Mouse (Mus musculus) cerebellum, adult 9-10 months (tissue): Measurements from ENCODE around the gene Wfikkn1.

ENCODE experiments used
- DNase-seq: peaks from one replicate; pipeline ENCODE4 v3.0.0; 2022

Gene Wfikkn1

DNA sequence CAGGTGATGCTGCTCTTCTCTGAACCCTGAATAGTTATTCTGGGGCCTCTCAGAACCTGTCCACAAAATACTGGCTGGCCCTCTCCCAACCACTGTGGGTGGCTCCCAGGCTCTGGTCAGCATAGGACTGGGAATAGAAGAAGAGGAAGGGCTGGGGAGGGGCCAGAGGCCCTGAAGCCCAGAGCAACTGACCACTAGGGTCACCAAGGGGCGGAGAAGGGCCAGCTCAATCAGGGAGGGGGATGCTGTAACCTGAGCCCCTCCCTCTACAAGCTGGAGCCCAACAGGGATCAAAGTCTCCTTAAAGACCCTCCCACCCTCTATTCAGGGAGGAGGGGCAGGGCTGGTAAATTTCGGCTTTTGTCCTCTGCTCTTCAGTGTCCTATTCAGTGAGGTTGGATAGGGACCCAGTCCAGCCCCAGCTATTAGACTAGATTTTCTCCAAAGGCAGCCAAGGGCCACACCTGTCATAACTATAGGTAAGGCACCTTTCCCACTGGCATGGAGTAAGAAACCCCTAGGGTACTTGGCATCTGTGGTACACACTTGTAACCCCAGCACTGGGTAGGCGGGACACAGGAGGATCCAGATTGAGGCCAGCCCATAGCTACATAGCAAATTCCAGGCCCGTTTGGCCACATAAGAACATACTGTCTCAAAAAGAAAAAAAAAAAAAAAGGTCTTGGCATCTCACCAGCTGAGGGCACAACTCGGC, at the start of gene Wfikkn1:
Gene Wfikkn1, minus strand, starts transcription at position 663 of the 715 bp plus-strand sequence.
- DNase-seq, result no peak

DNA sequence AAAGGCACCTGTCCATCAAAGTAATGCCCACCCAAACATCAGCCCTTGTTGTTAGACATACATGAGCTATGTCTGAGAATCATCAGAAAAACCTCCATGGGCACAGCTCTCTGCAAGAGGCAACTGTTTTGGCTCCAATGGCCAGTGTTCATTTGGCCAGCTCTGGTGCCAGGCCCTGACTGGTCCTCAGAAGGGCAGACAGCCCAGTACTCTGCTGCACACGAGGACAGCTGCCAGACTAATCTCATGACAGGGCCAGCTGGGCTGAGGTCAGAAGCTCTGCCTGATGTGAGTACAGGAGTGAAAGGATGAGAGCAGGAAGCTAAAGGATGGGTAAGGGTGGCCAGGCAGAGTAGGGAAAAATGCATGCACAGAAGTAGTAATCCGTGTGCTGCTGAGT, 44.7 kb upstream of the Wfikkn1 start:
- peak; percentile 46 for DNase-seq

DNA sequence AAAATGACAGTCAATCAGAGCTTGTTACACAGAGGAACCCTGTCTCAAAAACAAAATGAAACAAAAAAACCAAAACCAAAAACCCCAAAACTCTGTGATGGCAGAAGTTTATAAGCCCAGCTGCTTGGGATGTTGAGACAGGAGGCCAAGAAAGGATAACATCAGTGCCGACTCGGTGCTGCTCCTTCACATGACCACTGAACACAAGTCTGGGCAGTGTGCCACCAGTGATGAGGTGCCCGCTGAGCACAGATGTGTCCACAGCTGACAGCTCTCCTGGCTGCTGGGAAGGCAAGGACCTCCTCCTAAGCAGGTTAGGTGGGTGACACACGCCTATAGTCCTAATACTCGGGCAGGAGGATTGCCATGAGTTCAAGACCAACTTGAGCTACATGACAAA, 41.5 kb upstream of the Wfikkn1 start:
- DNase-seq, result peak; percentile 61

DNA sequence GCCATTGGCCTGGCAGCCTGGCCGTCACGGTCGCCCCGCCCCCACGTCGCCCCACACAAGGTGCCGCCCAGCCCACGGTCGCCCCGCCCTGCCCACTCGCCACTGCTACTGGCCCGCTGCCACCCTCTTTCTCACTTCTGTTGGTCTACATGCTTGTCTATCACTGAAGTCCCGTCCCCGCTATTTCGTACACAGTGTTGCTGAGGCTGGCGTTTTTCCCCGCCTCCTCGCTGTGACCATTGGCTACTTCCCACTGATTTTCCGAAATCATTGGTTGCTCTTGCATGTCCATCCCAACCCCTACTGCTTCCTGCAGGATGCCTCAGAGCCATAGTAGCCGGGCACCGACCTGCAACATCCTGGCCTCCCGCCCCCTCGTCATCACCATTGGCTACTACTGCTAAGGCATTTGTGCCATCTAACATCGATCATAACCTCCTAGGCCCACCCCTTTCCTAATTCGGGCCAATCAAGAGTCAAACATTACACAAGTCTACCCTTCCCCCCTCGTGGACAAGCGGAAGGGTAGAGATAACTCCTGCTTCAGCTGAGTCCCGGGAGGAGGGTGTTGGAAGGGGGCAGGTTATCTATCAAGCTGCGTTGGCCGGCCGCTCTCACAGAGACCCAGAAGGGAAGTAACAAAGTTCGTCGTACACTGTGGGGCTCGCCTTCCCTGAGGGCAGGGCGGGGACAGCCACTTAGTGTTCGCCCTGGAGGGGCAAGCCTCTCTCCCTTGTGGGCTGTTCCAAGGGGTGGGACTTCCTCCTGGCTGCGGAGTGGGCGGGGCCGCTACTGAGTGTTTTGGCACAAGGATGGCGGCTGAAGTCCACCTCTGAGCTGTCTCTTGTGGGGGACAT, 39.4 kb upstream of the Wfikkn1 start:
- DNase-seq, result peak; percentile 100

DNA sequence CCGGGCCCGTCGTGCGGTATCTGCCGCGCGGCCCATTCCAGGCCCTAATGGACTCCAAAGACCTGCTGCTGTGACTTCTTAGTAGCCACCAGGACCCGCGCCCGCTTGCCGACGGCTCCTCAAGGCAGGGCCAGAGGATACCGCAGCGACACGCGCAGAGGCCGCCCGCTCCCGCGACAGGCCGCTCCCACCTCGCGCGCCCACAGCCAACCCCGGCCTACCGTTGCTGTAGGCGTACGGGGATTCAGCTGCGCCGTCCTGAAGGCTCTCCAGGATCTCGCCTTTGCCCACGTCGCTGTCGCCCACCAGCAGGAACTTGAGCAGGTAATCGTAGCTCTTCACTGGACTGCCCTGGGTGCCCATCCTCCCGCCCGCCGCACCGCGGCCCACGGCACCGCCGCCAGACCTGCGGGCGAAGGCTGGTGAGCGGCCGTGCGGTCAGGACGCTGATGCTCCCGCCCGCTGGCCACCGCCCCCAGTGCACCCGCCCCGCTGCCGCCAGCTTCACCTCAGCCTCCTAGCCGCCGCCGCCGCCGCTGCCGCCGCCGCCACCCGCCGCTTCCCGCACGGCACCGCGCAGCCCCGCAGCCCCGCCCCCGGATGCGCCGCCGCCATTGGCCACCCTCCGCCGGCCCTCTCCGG, 38.6 kb upstream of the Wfikkn1 start, which contains the start of gene Rab40c:
Gene Rab40c, minus strand, starts transcription at position 584 of the 642 bp plus-strand sequence.
- no peak for DNase-seq

DNA sequence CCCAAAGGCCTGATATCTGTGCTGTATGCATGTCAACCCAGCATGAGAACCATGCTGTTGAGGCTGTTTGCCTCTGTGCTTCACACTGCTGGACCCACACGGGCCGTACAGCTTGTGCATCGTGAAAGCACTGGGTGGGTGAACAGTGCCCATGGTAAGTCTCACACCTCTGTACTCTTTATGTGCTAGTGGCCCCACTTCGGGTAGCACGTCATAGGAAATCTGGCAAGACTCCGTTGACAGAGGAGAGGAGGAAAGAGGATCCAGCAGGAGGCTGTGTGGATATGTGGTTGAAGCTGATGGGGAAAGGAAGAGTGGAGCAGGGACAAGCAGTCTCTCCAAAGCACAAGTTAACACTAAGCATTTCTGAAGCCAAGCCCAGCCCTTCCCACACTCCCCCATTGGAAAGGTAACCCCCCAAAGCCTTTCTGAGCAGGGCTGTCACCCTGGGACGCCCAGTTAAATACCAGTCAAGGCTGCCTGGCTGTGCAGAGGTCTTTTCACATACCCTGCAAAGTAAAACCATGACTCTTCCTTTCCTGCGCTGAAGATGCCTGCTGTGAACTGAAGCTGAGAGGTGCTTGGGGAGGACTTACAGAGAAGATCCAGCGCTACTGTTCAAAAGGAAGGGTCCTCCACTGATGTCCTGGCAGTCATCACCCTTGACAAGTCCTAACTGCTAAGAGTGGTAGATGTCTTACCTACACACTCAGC, 37.5 kb upstream of the Wfikkn1 start:
- DNase-seq, result peak; percentile 59

DNA sequence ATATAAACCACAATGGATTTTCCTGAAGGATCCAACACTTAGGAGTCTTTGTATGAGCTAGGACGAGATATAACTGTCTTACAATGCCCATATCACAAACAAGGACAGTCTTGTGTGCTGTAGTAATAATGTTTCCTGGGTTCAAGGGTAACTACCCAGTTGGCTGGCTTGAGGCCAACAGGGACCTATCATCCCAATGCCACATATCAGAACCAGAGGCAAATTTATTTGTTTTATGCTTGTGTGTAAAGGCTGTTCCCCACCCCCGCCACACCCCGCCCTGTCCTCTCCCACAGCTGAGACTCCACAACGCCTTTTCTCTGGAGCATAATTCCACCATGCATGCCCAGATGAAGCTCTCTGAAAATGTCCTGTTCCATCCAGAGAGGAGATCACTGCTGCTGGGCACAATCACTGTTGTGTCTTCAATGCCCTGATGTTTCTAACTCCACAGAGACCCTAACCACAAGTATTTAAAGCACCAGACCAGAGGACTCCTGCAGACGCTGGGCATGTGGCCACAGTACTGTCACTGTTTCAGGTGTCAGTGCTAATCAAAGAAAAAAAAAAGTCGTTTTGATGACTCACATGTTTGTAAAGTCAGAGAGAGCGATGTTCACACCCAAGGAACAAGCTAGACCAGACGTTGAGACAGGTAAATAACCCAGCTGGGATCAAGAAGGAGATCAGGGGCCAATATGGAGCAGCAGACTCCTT, 36.4 kb upstream of the Wfikkn1 start:
- DNase-seq, result peak; percentile 57

DNA sequence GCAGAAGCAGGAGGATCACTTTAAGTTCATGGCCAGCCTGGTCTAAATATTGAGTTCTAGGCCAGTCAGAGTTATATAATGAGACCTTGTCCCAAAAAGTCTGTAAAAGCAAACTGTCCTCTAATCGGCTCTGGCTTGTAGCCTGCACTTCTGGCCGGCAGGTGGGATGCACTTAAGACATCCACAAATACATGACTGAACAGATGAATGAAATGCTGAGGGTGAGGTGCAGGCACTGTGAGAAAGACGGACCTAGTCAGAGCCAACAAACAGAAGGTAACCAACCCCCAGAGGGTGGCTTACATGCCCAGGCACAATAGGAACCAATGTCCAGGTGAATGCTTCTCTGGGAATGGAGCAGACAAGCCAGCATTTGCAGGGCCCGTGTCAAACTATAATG, 33.6 kb upstream of the Wfikkn1 start:
- peak; percentile 63 for DNase-seq

DNA sequence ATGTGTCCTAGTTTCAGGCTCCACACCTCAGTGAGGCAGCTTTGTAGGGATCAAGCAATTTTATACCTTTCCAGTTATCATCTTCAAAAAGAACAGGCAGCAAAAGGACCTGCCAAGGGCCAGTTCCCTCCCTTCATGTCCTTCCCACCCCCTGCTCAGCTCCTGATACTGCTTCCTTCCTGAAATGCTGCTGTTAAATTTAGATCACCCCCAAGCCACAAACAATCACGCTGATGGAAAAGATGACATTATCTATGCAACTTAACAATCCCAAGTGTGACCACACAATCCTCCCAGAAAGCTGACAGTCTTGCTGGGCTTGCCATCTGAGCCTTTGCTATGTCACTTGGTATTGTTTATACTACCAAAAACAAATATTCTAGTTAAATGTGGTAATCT, 33.2 kb upstream of the Wfikkn1 start:
- DNase-seq, result no peak

DNA sequence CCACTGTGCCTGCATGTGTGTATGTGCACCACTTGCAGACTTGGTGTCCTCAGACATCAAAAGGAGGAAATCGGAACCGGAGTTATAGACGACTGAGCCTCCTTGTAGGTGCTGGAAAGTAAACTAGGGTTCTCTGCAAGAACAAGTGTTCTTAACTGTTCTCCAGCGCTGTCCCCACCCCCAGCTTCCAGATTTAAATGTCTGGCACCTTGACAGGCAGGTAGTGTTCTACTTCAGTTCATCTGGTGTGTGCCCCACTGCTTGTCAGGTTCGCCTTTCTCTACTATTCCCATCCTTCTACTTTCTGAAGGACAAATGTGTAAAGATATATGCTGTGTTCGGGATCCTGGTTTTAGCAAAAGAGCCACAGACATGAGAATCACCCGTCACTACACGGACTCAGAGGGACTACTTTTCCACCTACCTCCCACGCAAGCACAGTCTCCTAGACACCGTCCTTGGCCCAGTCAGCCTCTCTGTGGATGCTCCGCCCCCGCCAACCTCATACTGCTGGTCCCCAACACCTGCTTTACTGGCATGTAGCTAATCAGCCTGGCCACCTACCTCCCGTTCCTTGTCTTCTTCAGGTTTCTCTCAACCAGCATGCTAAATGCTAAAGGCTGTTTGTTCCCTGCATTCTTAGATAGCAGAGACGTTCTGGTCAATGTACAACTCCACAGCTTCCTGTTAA, 32.7 kb upstream of the Wfikkn1 start:
- DNase-seq, result peak; percentile 85

DNA sequence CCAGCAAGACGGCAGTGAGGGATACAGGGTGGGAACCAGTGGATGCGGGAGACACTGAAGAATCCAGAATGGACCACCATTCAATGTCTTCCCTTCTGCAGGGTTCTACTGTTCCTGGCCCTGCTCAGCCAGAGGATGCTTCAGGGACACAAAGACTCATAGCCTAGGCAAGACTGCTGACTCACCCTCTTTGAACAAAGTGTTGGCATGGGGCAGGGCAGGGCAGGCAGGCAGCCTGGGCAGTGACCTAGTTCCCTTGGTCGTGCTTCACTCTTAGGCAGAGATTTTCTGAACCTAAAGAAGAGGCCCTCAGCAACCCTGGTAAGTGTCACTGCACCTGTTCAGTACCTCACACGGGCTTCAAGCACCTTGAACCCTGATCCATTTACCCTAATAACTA, 31.2 kb upstream of the Wfikkn1 start:
- DNase-seq, result peak; percentile 86

DNA sequence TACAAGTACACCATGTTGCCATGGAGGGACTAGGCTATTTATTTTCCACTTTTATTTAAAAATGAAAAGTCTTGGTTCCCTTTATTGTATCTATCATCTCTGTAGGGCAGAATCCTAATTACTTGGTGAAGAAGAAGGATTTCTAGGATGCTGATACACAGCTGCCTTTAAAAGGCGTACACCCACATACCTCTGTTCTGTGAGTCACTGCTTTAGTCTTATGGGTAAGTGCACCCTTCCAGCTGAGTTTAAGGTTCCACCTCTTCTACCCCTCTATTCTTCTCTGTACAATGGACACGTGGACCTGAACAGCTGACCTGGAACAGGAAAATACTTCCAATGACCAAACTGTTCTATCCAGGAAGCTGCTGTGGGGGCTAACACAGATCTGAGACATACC, 27.0 kb upstream of the Wfikkn1 start:
- no peak for DNase-seq

DNA sequence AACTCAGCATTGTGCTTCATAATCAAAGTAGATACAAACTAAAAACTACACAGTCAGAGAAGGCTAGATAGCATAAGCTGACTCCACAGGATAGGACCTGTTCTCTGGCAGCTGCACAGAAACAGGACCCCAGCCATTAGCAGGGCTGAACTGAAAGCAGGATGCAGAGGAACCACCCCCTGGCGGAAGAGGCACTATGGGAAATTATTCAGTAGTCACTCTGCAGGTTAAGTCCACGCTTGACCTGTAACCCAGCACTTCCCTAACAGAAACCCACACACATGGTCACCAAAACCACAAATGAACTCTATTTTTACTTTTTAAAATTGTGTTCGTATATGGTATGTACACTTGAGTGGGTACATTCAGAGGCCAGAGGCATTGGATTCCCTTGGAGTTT, 22.4 kb upstream of the Wfikkn1 start:
- no peak for DNase-seq

DNA sequence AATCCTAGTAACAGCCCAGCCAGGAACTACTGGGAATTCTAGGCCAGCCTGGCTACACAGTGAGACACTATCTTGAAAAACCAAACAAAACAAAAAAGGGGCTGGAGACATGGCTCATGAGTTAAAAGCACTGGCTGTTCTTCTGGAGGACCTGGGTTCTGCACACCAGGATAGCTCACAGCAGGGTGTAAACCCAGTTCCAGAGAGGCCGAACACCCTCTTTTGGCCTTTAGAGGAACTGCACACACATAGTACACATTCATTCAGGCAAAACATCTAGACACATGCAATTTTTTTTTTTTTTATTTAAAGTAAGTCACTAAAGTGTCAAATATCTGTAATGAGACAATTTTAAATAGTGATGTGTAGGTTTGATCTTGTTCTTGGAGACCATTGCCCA, 19.5 kb upstream of the Wfikkn1 start:
- DNase-seq, result no peak

DNA sequence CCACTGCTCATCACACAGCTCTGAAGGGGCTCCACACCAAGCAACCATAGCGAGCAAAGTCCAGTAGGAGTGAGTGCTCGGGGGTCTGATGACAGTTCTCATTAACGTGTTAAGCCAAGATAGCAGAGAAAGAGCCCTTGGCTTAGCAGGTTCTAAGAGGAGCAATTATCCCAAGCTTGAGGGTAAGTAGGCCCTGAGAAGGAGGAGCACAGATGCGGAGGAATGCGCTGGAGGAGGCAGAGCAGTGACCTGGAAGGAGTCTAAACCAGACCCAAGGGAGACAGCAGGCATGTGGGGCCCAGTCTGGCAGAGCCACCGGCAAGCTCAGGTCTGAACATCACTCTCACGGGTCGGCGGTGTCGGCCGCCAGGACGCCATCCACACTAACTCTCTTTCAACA, 15.2 kb upstream of the Wfikkn1 start:
- DNase-seq, result no peak

DNA sequence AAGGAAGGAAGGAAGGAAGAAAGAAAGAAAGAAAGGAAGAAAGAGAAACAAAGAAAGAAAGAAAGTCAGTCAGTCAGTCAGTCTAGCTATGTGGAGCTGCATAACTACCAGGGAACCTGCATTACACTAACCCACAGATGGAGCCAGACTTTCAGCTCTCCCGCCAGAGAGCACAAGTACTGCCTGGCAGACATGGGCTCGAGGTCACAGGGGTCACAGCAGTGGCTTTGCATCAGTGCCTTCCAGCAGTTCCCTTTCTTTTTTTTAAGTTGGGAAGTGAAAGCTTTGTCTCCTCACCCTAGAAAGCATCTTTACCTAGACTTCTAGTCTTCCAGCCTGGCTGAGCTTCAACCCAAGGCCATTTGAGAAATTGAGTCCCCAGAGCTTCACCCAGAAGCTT, 14.8 kb upstream of the Wfikkn1 start:
- no peak for DNase-seq

DNA sequence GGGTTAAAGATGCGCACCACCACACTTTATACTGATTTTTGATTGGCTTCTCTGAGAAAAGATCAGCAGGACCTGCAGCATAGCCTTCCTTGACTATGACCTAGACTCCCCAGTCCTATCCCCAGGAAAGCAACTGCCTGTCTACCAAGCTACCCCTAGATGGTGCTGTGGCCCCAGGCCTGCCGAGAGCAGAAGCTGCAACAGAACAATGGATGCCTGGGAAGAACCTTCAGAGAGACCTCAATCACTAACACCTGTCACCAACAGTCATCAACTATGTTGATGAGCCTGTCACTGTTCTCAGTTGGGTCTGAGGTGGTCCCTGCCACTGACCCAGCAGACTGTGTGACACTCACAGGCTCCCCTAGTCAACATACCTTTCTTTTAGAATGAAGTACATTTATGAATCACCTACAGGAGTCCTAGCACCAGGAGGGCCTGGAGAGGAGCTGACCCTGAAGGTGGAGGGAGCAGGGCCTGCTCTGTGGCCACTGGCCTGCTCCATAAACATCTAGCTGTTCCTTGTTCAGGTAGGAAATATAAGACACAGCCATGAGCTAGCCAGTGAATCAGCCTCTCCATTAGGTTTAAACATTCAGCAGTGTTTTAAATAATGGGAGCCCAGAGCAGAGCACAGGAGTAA, 13.4 kb upstream of the Wfikkn1 start:
- peak; percentile 84 for DNase-seq

DNA sequence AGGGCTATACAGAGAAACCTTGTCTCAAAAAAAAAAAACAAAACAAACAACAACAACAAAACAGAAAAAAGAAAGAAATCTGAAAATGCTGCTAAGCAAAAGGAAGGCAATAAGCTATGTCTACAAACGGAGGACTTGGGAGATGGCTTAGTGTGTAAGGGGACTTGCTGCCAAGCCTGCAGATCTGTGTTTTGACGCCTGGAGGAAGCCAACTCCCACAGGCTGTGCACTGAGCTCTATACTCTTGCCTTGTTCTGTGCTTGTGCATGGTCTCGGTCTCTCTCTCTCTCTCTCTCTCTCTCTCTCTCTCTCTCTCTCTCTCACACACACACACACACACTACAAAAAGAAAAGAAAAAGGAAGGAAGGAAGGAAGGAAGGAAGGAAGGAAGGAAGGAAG, 8.2 kb upstream of the Wfikkn1 start:
- DNase-seq, result no peak

DNA sequence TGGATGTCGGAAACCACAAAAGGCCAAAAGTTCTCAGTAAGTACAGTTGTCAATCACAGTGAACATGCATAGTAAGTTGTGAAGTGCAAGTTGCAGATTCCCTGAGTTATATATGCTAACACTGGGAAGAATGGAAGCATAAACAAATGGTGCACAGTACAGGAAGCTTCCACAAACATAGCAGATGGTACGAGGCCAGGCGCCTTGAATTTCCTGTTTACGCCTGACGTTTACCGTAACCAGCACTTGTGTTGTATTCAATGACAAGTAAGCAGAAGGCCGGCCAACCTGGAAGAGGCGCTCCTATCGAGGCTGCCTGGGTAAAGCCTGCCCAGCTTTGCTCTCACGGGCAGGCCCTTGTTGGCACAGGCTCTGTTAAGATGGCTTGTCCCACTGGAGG, 6.8 kb upstream of the Wfikkn1 start:
- DNase-seq, result no peak

DNA sequence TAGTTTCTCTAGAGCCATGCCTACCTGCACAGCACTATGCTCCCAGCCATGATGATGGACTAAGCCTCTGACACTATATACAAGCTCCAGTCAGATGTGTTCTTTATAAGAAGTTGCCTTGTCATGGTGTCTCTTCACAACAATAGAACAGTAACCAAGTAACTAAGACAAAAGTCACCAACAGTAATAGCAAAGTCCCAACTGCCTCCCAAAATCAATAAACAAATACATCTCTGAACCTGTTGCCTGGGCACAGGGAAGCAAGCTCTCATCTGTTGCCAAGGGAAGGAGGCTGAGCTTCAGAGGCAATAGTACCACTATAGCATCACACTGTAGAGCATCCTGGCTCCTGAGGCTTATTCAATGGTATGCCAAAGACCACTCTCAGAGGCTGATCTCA, 6.1 kb upstream of the Wfikkn1 start:
- DNase-seq, result no peak

DNA sequence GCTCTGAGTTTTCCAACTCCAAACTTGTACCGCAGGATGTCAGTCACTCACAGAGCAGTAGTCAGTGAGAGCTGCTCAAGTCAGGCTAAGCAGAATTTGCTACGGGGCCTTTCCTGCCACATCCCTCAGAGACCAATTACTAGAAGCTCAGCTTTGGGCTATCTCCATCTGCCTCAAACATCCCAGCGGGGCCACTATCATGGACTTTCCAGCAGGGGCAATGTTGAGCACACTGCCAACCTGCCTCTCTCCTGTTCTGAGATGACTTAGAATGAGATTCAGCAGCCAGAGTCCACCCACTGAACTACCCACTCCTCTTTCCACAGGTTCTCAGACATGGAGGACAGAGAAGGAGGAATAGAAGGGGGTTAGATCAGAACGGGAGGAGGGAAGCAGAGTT, 5.0 kb upstream of the Wfikkn1 start:
- no peak for DNase-seq
